Mouse (Mus musculus): ENCODE results near the gene Limd1.

GRCm38 (mm10) chr9:123523676-123524075 lies 45.2 kb downstream of the Limd1 start:
- TF ChIP-seq CTCF (IDR thresholded peaks at IDR 0.05; ENCODE audit: low read depth, low read length) (0 out of 2 replicates have a peak, but pooled peaks have one; percentile 33), POLR2AphosphoS5 (IDR thresholded peaks at IDR 0.05; ENCODE audit: insufficient replicate concordance, low read depth, low read length) (no peak), GATA1 (IDR thresholded peaks at IDR 0.05; ENCODE audit: borderline replicate concordance, low read length) (no peak)

Measured in G1E (cell line).